Mouse (Mus musculus): ENCODE measurements around the gene Ccnk. TPM values are rescaled to one million over a fixed set of nuclear protein-coding genes. Genes with fewer than 3 reads are reported as not detected.

The Ccnk gene
- 23.6 TPM for polyA plus RNA-seq (2012; fragmentation: generic; extraction: Trizol)
- long read RNA-seq, experiment 1, partial matches to known transcripts: 0 of 3 reads
- long read RNA-seq, experiment 1, other reads (novel, unspliced or antisense): 3 of 3 reads
- long read RNA-seq, experiment 2: 0 reads

GRCm38 (mm10) chr12:108179321-108180266, at the start of gene Ccnk:
Gene Ccnk, plus strand, starts transcription at chr12:108179579.
- Histone ChIP-seq H3K27me3 (ENCODE audit: control insufficient read depth, insufficient read depth, insufficient read length) (no peaks in the 10 kb centered on the region), H3K79me3 (ENCODE audit: low read depth) (peaks cover 65% of the 10 kb centered on the region), H3K36me3 (ENCODE audit: control insufficient read depth, insufficient read depth) (peaks cover 24% of the 10 kb centered on the region), H3ac (ENCODE audit: control insufficient read depth, insufficient read length, low read depth) (peak within 1 kb of the TSS; percentile 89), H3K79me2 (ENCODE audit: control insufficient read depth, insufficient read depth) (peaks cover 85% of the 10 kb centered on the region), H3K4me3 (ENCODE audit: insufficient read depth, poor library complexity, severe bottlenecking) (peak within 1 kb of the TSS; percentile 100)
- TF ChIP-seq FOSL1 (IDR thresholded peaks at IDR 0.05; ENCODE audit: insufficient read depth, low read length, poor library complexity, severe bottlenecking): no peak
- TF ChIP-seq USF1 (IDR thresholded peaks at IDR 0.05; ENCODE audit: low read depth): peak; percentile 53
- TF ChIP-seq CEBPB (IDR thresholded peaks at IDR 0.05; ENCODE audit: low read depth): no peak
- TF ChIP-seq MYOD1 (IDR thresholded peaks at IDR 0.05; ENCODE audit: control insufficient read depth, insufficient read length, low read depth): no peak
- TF ChIP-seq CTCF (IDR thresholded peaks at IDR 0.05; ENCODE audit: control insufficient read depth, insufficient read depth, insufficient read length): no peak
- no peak for TF ChIP-seq MAX (IDR thresholded peaks at IDR 0.05)
- no peak for TF ChIP-seq MYOG (IDR thresholded peaks at IDR 0.05; ENCODE audit: control insufficient read depth, extremely low read depth, insufficient read length)

DNA sequence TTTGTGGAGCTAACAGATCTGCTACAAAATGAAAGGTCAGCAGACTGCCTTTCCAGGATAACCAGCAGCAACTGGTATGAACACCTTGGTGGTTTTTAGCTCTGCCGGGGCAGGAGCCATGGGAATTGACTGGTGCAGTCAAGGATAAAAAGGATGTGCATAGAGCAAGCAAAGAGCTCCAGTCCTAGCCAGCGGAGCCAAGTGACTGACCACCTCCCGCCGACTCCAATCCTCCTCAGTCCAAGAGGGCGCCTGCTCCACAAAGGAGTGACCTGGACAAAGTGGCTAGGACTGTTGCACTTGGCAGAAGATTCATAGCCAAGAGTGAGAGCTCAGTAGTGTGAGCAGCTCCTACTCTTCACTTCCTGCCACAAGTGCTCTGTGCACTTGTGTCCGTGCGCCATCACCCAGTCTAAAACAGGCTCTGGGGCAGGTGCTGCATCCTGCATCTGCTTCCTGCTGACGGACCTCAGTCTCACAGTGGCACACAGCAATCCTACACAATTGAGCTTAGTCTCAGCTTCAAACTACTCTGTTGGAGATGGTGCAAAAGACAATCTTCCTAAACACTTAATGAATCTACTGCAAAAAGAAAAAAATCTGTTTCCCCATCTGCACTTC, 46.8 kb upstream of the Ccnk start:
- no peaks in the 10 kb centered on the region for H3K27me3 ChIP-seq (ENCODE audit: control insufficient read depth, insufficient read depth, insufficient read length)
- peaks cover 20% of the 10 kb centered on the region for H3K36me3 ChIP-seq (ENCODE audit: control insufficient read depth, insufficient read depth)
- H3ac ChIP-seq (ENCODE audit: control insufficient read depth, insufficient read length, low read depth): no peak overlapping the region
- H3K79me2 ChIP-seq (ENCODE audit: control insufficient read depth, insufficient read depth): no peaks in the 10 kb centered on the region
- H3K4me3 ChIP-seq (ENCODE audit: insufficient read depth, poor library complexity, severe bottlenecking): no peak overlapping the region
- H3K79me3 ChIP-seq (ENCODE audit: low read depth): peaks cover 4% of the 10 kb centered on the region
- TF ChIP-seq FOSL1 (IDR thresholded peaks at IDR 0.05; ENCODE audit: insufficient read depth, low read length, poor library complexity, severe bottlenecking) (no peak), MYOG (IDR thresholded peaks at IDR 0.05; ENCODE audit: control insufficient read depth, extremely low read depth, insufficient read length) (no peak), USF1 (IDR thresholded peaks at IDR 0.05; ENCODE audit: low read depth) (no peak), MYOD1 (IDR thresholded peaks at IDR 0.05; ENCODE audit: control insufficient read depth, insufficient read length, low read depth) (no peak), CTCF (IDR thresholded peaks at IDR 0.05; ENCODE audit: control insufficient read depth, insufficient read depth, insufficient read length) (no peak), MAX (IDR thresholded peaks at IDR 0.05) (no peak), CEBPB (IDR thresholded peaks at IDR 0.05; ENCODE audit: low read depth) (no peak)

GRCm38 (mm10) chr12:108133181-108133580, 46.2 kb upstream of the Ccnk start:
- peaks cover 16% of the 10 kb centered on the region for H3K36me3 ChIP-seq (ENCODE audit: control insufficient read depth, insufficient read depth)
- no peak overlapping the region for H3ac ChIP-seq (ENCODE audit: control insufficient read depth, insufficient read length, low read depth)
- no peaks in the 10 kb centered on the region for H3K79me2 ChIP-seq (ENCODE audit: control insufficient read depth, insufficient read depth)
- TF ChIP-seq CTCF (IDR thresholded peaks at IDR 0.05; ENCODE audit: control insufficient read depth, insufficient read depth, insufficient read length) (no peak), CEBPB (IDR thresholded peaks at IDR 0.05; ENCODE audit: low read depth) (no peak), MYOD1 (IDR thresholded peaks at IDR 0.05; ENCODE audit: control insufficient read depth, insufficient read length, low read depth) (no peak), USF1 (IDR thresholded peaks at IDR 0.05; ENCODE audit: low read depth) (no peak), FOSL1 (IDR thresholded peaks at IDR 0.05; ENCODE audit: insufficient read depth, low read length, poor library complexity, severe bottlenecking) (no peak)
- no peaks in the 10 kb centered on the region for H3K27me3 ChIP-seq (ENCODE audit: control insufficient read depth, insufficient read depth, insufficient read length)
- H3K79me3 ChIP-seq (ENCODE audit: low read depth): peaks cover 4% of the 10 kb centered on the region
- no peak overlapping the region for H3K4me3 ChIP-seq (ENCODE audit: insufficient read depth, poor library complexity, severe bottlenecking)

DNA sequence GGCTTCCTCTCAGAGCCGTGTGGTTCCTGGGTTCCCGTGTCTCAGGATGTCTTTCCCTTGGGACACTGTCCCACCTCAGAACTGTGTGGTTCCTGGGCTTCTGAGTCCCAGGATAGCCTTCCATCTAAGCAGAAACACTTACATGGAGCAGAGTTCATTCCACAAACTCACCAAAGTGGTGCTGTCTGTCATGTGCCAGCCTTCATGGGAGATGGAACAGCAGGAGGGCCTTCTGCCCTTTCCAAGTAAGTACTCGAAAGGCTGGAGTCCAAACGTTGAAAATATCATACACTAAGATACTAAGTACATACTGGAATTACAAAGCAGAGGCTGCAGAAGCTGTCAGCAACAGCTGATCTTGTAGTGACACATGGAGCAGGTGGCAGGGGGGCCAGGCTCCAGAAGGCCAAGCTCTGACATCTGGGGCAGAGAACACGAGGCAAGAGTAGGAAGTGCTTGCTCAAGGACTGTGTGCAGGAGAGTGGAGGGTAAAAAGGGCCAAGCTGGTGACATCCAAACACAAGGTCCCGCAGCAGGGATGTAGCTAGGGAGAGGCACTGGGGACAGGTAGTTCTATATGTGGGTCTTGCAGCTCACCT, 43.7 kb upstream of the Ccnk start:
- Histone ChIP-seq H3K4me3 (ENCODE audit: insufficient read depth, poor library complexity, severe bottlenecking) (no peak overlapping the region), H3K36me3 (ENCODE audit: control insufficient read depth, insufficient read depth) (peaks cover 12% of the 10 kb centered on the region), H3K79me3 (ENCODE audit: low read depth) (peaks cover 4% of the 10 kb centered on the region), H3K79me2 (ENCODE audit: control insufficient read depth, insufficient read depth) (no peaks in the 10 kb centered on the region), H3K27me3 (ENCODE audit: control insufficient read depth, insufficient read depth, insufficient read length) (no peaks in the 10 kb centered on the region), H3ac (ENCODE audit: control insufficient read depth, insufficient read length, low read depth) (no peak overlapping the region)
- TF ChIP-seq FOSL1 (IDR thresholded peaks at IDR 0.05; ENCODE audit: insufficient read depth, low read length, poor library complexity, severe bottlenecking): no peak
- TF ChIP-seq MYOG (IDR thresholded peaks at IDR 0.05; ENCODE audit: control insufficient read depth, extremely low read depth, insufficient read length): no peak
- TF ChIP-seq USF1 (IDR thresholded peaks at IDR 0.05; ENCODE audit: low read depth): no peak
- no peak for TF ChIP-seq CEBPB (IDR thresholded peaks at IDR 0.05; ENCODE audit: low read depth)
- no peak for TF ChIP-seq MYOD1 (IDR thresholded peaks at IDR 0.05; ENCODE audit: control insufficient read depth, insufficient read length, low read depth)
- TF ChIP-seq CTCF (IDR thresholded peaks at IDR 0.05; ENCODE audit: control insufficient read depth, insufficient read depth, insufficient read length): no peak
- no peak for TF ChIP-seq MAX (IDR thresholded peaks at IDR 0.05)

Data from C2C12 (cell line).